Mouse (Mus musculus) adrenal gland, adult 8-10 months (tissue): ENCODE data around the gene Ocrl. TPM values are rescaled to one million over a fixed set of nuclear protein-coding genes. Genes with fewer than 3 reads are reported as not detected.

Experiments used
- DNase-seq: peaks from one replicate; pipeline ENCODE4 v3.0.0; 2022
- total RNA-seq, 4 experiments: library from RNA; stranded (reverse); gene quantifications; 2 replicates each; pipeline ENCODE4 v1.2.4; 2022

The Ocrl gene
- total RNA-seq, 4 experiments from 2014 or later, result 54.2 to 95.2 (median 75.8) TPM

DNA sequence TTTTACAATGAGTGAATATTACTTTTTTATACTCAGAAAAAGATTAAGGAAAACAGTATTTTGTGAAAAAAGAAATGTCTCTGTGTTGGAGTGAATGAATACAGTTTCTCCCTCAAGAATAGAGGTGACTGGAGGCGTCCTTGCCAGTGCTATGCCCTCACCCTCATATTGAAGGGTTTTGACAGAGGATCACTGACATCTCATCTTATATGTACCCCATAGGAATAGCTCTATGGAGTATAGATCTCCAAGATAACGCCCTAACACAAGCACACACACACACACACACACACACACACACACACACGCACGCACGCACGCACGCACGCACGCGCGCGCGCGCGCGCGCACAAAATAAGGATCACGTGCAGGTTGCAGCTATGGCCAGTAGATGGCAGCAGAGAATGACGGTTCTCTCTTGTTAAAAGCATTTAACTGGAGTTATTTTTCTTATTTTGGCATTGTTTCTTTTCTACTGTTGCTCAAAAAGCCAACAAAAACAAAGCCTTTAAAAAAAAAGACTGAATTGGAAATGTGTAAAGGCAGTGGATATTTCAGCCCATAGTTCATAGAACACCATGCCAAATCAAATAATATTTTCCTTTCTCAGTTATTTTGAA lies 72.9 kb downstream of the Ocrl start:
- no peak for DNase-seq

DNA sequence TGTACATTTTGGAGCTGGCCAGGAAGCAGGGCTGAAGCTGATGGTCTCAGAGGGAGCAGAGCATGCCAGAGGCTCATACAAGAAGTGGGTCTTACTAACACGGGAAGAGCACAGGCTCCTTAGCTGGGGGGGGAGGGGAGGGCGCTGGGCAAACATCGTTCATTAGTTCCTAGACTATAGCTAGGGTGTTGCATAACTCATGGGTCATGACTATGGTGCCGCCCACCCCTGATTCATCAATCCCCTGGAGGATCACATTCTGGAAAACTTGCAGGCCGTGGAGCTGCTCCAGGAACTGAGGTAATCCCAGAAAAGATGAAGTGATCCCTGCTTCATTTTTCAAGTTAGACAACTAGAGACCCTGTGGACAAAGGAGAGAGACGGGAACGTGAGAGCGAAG lies 75.8 kb downstream of the Ocrl start:
- DNase-seq, result no peak

DNA sequence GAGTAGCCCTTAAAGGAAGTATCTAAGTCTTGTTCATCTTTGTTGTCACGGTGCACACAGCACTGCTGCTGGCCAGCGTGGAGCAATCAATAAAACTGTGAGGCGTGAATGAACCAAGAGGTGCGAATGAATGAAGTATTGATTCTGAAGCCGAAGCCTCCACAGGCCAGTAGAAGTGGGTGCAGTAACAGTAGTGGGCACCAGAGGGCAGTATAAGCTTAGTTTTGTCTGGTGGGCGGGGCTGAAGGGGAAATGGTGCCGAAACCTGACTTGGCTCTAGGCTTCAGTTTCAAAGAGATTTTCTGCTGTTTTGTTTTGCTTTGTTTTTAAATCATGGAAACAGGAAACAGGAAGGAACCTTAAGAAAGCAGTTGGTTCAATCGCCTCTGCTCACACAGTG lies 80.4 kb downstream of the Ocrl start:
- DNase-seq, result peak; percentile 43

DNA sequence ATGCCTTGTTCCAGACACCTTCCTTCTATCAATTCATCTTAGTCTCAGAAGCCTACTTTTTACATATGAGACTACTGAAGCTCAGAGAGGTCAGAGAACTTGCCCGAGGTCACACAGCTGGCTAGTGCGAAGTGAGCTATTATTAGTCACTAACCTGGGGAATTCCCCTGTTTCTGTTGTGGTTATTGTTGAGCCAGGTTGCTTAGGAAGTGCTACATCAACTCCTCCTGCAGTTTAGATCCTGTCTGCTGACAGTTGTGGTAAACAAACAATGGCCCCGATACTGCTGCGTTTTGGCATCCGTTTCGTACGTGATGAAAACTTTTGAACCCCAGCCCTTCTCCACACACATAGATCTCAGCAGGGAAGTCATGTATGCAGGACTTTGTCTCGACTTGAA lies 86.2 kb downstream of the Ocrl start:
- DNase-seq, result no peak

DNA sequence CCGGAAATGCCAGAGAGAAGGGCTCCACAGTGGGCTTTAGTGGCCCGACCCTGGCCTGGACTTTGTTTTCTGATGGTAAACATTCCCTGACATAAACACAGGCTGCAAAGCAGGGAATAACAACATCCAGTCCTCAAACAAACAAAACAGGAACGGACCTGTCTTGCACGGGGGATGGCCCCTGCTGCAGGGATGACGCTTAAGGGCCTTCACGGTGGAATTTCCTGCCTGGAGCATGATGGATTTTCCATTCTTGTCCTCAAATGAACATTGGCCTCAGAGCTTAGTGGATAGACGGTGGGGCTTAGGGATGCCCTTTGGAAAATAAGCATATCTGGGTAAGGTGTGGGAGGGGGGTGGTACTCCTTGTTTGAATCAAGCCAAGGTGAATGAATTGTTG lies 89.0 kb downstream of the Ocrl start:
- DNase-seq, result no peak

DNA sequence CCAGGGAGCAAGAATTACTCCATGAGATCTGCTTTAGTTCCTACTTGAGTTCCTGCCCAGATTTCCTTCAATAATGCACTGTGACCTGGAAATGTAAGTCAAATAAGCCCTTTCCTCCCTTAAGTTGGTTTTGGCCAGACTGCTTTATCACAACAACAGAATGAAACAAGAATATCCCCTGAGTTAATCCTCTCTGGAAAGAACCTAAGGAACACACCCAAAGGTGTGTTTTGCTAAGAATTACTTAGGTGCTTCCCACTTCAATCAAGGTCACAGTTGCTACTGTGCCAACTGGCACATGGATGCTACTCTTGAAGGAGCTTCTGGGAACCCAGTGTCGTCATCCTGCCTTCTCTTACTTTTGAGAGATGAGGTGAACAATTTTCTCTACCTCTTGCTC lies 92.6 kb downstream of the Ocrl start:
- no peak for DNase-seq

DNA sequence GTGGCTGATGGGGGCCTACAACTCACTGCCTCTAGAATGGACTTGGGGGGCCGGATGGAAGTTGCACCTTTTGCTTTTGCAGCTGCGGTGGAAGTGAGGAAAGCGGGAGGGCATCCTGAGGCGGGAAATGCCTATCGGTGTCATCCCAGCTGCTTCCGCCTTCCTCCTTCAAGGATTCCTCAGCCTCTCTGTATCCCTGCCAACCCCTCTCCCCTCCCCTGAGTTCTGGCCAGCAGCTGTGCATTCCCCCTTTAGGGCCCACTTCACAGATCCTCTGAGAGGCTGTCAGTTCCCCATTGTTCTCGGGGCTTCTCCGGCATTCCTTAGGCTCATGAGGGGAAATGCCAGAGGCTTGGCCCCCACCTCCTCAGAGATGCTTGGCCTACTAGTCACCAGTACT lies 93.9 kb downstream of the Ocrl start:
- no peak for DNase-seq

DNA sequence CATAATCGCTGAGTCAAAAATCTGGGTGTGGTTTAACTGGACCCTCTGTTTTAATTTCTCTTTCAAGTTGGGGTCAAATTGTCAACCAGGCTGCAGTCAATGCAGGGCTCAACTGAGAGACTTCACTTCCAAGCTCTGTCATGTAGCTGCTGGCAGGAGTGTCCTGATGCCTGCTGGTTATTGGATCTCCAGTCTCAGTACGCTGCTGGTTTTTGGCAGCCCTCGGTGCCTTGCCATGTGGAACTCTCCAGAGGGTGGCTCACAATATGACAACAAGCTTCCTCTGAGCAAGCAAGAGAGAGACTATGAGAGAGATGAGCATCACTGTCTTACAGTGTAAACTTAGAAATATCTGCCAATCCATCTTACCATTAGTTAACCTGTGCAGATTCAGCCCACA lies 99.5 kb downstream of the Ocrl start:
- no peak for DNase-seq

Other genes starting within 250 kb of the Ocrl start
- 10 to 100 TPM; 21.9 to 65.0 (median 41.6) TPM for gene Smarca1, start 19.4 kb upstream of the Ocrl start, total RNA-seq
- gene Apln, start 122.5 kb downstream of the Ocrl start, total RNA-seq, result 10 to 100 TPM in 2 of 4 experiments, 1 to 10 TPM in 2; 1.9 to 40.1 (median 11.4) TPM
- 1 to 10 TPM; 1.1 to 2.6 (median 1.5) TPM for gene Xpnpep2, start 196.3 kb downstream of the Ocrl start, total RNA-seq
- 1 to 10 TPM; 1.6 to 2.4 (median 2.1) TPM for gene Sash3, start 234.0 kb downstream of the Ocrl start, total RNA-seq